Mouse (Mus musculus): ENCODE data around the gene Zfp169.

- no peak for TF ChIP-seq CTCF (IDR thresholded peaks at IDR 0.05; ENCODE audit: low read depth, low read length)
- TF ChIP-seq POLR2A (IDR thresholded peaks at IDR 0.05; ENCODE audit: extremely low read depth, insufficient read depth, low read length): no peak
These were observed 10.8 kb downstream of the Zfp169 start for GRCm38 (mm10) chr13:48502422-48502821.
